Mouse (Mus musculus) CD8-positive naive resting alpha-beta T cell, adult 2 months (primary cell): ENCODE measurements around the gene Itgb1.

Source experiments
- DNase-seq, 2 experiments: peaks; one replicate each; pipeline ENCODE4 v3.0.0; 2022; ENCODE audit warnings: low read depth in 2 of 2, low spot score in 2 of 2

Gene Itgb1

DNA sequence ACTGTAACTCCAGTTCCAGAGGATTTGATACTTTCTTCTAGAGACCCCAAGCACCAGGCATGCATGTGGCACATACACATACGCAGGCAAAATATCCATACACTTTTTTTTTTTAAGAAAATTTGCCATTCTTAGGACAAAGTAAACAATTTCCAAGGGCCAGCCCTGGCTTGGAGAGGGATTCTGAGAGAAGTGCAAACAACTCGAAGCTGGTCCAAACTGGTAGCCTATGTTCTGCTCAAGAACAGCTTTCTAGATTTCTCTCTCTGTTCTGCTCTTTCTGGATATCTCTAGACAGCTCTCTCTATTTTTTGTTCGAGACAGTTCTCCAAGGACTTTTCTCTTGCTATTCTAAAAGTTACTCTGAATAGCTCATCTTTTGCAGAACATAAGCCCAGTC is 3.5 kb upstream of the Itgb1 start:
- DNase-seq: no peak

DNA sequence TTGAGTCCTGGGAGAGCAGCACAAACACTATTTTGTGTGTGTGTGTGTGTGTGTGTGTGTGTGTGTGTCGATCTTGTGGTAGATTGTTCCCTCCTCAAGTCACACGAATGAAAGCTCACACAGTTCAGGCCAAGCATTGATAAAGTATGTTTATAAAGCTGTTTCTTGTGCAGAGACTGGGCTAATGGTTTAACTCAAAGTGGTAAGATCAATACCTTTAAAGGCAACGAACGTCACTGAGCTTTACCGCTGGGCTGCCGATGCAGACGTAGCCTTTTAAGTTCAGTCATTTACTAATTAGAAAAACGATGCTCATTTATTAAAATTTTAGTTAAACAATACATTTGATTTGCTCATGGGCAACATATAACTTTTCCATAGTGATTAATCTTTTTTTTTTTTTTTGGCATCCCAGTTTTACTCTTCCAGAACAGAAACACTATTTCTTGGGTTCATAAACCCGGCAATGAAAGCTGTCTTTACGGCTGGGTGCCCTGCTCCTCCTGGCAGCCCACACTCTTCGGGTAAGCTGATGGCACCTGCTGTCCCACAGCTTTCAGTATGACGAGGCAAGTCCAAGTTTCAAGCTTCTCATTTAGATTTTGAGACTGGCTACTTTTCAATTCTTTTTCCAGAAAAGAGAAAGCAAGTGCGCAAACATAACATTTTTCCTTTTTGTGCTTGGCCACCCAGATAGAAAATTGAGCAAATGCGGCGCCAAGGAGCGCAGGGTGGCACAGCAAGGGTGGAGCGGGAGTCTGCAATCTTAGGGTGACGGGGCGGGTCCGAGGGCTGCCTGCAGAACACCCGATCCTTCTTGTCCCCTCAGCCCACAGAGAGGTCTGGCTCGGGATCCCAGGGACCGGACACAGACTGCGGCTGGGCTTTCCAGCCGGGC is 596 bp upstream of the Itgb1 start:
- no peak for DNase-seq

DNA sequence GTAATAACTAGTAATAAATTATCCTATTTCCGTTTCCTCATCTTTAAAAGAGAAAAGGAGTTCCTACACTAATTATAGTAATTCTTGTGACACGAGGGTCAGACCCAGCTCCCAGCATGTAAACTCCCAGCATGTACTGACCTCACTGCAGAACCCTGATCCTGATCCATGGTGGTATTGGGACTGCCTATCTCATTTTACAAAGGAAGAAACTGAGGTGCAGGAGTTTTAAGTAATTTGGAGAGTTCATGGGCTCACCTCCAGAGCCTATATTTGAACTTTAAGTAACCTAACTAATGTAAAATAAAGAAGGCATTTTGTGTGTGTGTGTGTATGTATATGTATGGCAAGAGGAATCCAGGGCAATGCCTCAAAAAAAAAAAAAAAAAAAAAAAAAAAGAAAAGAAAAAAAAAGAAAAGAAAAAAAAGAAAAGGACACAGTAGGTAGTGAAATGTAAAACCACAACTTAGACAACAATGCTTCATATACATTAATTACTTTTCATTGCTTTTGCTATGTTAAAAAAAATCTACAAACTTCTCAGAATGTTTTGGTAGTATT is 1.1 kb downstream of the Itgb1 start:
- DNase-seq: no peak

DNA sequence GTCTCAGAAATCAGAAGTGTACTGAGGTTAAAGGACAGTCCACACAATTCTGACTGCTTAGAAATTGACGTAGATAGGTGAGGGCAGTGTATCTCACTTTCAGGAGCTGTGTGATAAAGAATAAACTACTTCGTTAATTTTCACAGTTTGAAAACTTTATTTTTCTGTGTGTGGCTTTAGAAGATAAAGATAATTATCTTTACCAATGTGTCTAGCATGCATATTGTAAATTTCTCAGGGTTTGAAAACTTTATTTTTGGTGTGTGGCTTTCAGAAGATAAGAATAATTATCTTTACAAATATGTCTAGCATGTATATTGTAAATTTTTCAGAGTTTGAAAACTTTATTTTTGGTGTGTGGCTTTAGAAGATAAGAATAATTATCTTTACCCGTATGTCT is 3.2 kb downstream of the Itgb1 start:
- no peak for DNase-seq

DNA sequence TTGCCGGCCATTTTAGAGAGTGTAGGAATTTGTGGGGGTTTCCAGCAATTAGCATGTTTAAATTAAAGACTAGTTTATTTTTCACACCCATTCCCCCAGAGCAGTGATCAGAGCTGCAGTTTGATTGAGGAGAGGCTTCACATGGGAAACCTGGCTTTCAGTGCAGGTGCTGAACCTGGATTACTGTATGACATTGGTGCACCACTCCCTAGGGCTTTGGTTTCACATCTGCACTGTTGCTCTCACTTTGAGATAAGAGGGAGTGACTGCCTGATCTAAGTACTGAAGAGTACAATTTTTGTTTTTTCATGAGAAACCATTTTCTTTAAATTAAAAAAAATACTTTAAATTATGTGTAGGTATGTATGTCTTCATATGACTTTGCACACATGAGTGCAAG is 4.6 kb downstream of the Itgb1 start:
- no peak for DNase-seq

DNA sequence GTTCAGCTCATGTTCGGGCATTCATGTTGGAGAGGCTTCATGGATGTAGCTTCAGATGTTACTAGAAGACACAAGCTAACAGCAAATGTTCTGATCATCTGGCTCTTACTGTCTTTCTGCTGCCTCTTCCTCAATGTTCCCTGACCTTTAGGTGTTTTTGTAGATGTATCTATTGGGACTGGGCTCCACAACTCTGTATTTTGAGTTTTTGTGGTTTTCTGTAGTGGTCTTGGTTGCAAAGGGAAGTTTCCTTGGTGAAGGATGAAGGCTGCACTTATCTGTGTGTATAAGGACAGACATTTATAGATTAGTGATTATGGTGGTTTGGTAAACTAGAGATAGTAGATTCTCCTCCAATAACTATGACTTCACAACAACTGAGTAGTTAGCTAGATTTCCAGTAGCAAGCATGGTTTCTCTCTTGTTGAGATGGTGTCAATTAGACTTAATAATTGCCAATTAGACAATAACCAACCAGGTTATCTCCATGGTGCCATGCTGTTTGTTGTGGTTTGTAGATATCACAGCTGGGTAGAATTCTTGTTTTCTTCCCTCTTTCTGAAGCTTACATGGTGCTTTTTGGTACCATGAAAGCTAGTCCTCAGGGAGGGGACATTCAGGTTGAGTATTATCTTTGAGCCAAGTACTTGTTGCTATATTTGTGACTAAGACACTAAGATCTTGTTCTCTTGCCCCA is 11.4 kb downstream of the Itgb1 start:
- no peak for DNase-seq

DNA sequence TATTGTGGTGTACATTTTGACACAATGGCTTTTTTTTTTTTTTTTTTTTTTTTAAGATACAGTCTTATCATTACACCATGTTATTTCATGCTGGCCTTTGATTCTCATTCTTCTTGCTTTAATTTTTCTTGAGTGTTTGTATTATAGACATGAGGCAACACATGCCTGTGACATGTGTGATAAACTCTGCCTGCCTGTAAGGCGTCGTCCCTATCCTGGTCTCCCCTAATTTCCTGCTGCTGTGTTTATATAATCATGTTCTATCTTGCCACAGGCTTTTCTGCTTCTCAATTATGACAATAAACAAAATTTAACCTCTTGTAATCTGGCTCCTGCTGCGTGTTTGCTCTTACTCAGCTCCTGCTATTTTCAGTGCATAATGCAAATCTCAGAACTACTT is 12.5 kb downstream of the Itgb1 start:
- DNase-seq: no peak

DNA sequence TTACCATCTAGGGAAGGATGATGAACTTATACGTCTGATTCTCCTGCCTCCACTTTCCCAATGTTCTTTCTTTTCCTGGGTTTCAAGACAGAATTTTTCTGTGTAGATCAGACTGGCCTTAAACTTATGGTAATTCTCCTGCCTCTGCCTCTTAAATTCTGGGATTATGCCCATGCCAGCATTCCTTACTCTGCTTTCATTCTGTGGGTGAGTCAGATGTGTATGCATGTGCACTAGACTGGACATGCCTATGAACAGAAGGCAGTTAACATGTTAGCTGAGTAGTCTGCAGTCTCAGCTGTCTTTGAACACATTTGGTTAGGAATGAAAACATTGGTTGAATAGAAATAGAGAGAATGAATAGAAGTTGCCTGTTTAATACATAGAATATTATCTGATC is 18.9 kb downstream of the Itgb1 start:
- DNase-seq: no peak

DNA sequence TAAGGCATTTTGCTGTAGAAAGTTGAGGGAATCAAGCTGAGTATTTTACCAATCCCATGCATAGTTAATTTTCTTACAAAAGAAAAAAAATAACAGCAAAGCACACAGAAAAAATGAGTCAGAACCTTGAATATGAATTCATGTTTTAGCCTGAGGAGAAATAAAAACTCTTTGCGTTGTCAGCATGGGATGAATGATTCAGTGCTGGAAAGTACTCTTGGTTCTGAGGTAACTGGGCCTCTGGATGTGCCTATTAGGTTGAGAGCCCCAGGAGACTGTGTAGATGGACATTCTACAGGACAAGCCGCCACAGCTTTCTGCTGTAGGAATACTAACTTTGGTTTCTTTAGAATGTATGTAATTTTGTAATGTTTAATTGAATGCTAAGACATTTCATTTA is 19.4 kb downstream of the Itgb1 start:
- DNase-seq: no peak

DNA sequence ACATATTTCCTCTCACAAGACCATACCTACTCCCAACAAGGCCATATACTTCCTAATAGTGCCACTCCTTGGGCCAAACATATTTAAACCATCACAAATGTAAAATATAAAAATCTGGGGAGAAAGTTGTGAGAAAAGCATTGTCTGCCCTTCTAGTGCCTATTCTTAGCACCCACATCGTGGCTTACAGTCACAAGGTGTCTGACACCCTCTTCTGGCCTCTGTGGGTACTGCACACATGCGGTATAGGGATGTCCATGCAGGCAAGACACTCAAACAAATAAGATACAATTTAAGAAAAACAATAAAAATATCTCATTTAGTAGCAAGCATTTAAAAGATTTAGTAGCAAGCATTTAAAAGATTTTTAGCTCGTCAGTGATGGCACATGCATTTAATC is 23.8 kb downstream of the Itgb1 start:
- peak; percentile 69 to 80 for DNase-seq

DNA sequence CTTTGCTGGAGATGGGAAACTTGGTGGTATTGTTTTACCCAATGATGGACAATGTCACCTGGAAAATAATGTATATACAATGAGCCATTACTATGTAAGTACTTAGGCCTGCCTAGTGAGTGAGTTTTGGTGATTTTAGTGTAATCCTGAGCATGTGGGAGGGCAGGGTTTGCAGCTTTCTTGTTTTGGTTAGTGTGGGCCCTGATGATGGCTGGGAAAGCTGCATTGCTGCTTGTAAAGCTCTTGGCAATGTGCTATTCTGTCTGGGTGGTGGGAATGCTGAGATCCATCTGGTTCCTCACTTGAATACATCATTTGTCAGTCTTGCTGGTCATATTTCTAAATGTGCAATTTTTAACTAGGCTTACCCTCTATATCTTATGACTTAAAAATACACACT is 30.7 kb downstream of the Itgb1 start:
- DNase-seq: no peak

DNA sequence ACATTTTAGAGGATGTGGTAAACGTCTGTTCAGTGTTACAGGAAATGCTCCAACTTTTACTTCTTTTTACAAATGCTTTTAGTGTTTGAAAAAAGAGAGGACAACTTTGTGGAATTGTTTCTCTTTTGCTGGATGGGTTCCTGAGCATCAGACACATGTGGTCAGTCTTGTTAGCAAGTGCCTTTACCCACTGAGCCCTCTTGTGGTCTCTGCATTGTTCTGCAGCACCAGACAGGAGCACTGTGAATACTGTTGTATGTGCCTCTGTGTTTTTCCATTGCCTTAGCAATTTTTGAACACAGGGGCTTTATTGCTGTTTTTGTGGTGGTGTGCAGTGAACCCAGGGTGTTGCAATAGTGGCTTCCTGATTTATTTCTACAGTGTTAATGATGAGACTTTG is 39.4 kb downstream of the Itgb1 start:
- no peak for DNase-seq

DNA sequence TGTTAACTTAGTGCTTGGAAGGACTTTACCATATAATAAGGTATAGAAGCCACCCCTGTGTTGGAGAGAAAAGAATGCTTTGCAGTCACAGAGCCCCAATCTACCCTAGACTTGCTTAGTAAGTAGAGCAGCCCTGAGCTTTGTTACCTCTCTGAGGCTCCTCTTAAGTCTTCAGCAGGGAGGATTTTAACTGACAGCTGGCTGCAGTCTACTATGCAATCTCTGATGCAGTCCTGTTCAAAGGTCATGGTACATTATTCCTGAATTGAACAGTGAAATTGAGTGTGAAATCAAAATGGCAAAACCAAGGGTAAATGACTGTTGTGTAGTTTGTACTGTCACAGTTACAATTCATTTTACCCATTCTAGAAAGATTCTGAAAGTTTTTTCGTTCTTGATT is 41.8 kb downstream of the Itgb1 start:
- DNase-seq: no peak

DNA sequence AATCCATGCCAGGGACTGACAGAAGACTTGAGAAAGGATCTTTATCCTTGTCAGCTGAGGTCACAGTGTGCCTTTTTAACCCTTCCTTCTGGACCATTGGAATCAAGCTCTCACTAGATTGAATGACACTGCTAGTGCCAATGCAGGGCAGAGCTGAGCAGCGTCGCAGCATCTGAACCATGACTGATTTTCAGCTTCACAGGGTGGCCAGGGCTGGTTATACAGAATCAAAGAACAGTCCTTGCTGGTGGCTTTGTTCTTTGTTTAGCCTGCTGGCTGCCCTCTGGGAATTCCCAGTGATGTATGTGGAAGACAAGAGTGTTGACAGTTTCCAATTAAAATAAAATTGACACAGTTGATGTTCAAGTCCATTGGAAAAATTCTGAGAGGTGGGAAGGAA is 46.8 kb downstream of the Itgb1 start:
- no peak for DNase-seq

DNA sequence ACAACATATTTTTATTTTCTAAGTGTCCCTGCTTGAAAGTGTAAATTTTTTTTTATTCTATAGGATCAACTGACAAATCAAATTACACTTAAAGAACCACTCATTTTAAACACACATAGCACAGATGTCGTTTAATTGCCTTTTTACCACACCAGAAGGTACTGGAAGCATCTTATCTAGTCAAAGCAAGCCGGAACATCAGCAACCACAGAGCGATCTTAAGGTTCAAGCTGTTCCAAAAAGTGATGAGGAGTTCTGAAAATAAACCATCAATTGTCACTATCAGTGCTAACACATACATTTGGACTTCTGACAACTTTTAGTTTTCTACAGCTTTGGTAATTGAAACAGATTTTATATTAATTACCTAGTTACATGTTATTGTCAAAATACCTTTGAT is 48.7 kb downstream of the Itgb1 start:
- DNase-seq: no peak

DNA sequence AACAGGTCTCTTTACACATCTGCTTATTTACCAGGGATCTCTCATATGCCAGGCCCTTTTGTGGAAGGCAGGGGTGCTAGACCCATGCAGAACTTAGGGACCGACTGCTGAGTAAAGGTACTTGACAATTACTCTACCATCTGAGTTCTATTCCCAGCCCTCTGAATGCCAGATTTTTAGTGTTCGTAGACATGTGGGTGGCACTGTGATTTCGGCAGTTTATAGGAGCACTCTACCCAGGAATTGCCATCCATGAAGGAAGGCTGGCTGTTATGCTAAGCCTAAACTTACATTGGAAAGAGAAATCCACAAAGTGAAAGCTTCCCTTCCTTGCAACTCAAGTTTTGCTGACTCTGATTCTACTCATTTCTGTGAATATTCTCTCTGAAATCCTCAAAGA is 50.2 kb downstream of the Itgb1 start:
- no peak for DNase-seq
